Mouse (Mus musculus) embryo, embryonic 10.5 days (tissue): ENCODE results near the gene Onecut3.

ENCODE experiments used
- DNase-seq: peaks from one replicate; pipeline ENCODE4 v3.0.0-alpha.2; 2015; ENCODE audit warnings: low spot score

Onecut3 gene

DNA sequence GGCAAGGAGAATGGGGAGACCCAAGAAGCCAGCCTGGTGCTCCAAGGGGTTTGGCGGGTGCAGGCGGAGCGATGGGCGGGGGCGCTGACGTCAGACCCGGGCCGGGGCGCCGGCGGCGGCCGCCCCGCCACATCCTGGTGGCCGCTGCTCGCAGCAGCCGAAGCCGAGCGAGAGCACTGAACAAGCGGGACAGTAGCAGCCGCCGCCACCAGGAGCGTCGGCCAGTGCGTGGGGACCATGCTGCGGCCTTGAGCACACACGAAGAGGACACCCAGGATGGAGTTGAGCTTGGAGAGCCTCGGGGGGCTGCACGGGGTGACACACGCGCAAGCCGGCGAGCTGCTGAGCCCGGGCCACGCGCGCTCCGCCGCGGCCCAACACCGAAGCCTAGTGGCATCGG is at the start of gene Onecut3:
Gene Onecut3 (plus strand): TSS at position 104 of the 400 bp plus-strand sequence.
- DNase-seq, result peak; percentile 58

DNA sequence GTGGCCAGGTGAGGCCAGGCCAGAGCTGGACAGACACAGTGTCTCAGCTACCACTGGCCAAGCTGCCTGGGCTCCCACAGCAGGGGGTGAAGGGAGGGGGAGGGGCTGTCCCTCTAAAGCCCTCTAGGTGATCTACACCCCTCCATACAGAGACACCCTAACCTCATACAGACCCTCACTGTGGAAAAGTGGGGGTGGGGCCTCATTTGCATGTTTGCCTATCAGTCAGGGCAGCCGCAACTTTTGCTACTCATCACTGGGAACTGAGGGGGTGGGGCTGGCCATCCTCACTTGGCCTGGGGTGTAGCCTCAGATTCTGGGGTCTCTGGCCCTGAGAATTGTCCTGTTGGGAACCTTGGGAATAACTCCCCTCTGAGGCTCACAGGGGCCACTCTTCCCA is 49.6 kb upstream of the Onecut3 start:
- no peak for DNase-seq

DNA sequence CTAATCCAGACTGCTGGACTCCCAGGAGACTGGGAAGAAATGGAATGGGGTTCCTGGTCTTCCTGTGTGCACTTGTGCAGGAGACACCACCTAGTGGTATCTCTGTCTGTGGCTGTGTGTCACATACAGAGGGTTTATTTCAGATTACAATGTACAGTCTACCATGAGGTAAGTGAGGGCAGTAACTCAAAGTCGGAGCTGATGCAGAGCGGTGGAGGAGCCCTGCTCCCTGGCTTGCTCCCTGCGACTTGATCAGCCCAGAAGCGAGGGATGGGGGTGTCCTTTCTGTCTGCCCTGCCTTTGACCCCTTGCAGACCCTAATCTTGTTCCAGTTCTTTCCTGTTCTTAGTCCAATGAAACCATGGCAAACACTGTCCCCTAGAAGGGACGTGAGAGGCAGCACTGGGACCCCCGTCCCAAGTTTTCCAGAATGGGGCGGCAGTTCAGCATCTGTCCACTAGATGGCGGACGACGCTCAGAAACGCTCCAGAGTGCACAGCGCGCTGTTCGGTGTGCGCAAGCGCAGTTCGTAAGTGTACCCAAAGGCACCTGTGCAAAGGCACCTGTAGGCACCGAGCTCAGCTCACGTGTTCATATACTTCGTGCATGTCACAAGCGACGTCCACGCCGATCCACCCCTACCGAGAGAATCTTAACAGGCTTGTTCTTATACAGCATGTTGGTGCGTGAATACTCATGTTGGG is 48.6 kb upstream of the Onecut3 start:
- DNase-seq, result peak; percentile 91

DNA sequence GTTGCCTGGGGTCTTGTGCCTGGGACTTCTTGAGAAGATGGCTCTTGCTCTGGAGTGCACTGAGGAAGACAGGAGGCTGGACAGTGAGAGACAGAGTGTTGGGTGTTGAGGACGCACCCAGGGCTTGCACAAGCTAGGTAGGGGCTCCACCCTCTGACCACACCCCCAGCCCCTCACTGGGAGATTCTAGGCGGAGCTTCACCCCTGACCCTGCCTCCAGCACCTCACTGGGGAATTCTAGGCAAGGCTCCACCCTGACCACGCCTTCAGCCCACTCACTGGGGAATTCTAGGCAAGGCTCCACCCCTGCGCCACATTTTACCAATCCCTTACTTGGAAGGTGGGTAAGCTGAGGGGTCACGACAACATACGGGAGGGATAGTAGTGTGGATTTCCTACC is 44.0 kb upstream of the Onecut3 start:
- DNase-seq, result peak; percentile 41

DNA sequence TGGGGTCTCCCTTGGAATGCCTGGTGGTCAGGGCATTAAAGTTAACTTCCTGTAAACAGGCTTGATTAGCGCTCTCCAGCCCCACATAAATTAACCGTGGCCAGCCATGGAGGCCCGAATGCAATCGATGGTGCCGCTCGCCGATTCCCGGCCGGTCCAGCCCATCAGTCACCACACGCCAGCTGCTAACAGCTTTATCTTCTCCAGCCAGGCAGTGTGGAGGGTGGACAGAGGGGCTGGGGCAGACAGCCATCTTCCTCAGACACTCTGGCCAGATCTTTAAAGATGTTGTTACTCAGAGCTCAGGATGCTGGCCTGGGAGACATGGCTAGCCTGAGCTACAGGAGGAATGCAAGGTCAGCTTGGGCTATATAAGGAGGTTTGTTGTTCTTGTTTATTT is 41.0 kb upstream of the Onecut3 start:
- no peak for DNase-seq

DNA sequence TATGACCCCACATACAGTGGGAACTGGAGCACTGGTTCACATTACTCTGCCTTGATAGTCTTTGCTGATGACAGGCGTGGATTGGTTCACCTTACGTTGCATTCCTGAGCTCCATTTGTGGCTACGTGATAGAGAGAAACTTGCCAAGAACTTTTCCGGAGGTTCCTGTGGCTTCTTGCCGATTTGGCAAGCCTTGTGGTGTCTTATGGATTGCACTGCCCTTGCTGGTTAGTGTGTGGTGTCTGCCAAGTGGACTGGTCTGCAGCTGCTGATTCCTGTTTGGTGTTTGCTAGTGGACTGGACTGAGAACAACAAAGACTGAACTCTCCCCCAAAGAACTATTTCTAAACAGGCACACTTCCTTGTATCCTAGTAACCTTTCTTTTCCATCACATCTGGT is 39.9 kb upstream of the Onecut3 start:
- no peak for DNase-seq

DNA sequence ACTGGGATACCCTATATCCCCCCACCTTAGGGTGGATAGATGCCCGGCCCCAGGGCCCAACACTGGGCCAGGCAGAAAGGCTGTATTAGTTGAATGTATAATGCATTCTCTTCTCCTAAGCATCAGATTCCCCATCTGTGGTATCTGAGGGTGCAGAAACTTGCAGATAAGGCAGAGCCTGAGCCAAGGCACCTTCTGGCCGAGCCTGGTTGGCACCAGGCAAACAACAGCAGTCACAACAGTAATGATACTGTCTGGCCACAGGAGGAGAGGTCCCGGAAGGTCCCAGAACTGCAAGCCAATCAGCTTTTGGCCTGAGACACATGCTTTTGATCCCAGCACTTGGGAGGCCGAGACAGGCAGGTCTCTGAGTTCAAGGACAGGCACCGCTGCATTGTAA is 38.9 kb upstream of the Onecut3 start:
- DNase-seq, result no peak

DNA sequence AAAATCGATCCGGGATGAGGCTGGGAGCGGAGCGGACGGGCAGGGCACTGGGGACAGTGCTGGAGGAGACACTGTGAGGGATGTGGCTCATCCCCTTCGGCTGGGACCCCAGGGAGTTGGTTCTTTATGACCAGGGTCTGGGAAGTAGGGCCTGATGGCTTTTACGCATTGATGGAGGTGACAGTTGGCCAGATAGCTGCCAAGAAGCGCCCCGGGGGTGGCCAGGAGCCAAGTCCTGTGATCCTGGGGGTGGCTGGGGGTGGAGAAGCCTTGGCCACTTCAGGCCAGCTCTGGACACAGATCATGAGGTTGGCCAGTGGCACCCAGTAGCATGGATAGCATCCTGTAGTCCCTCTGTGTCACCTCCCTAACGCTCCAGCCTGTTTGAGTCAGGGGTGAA is 35.4 kb upstream of the Onecut3 start:
- DNase-seq, result no peak

DNA sequence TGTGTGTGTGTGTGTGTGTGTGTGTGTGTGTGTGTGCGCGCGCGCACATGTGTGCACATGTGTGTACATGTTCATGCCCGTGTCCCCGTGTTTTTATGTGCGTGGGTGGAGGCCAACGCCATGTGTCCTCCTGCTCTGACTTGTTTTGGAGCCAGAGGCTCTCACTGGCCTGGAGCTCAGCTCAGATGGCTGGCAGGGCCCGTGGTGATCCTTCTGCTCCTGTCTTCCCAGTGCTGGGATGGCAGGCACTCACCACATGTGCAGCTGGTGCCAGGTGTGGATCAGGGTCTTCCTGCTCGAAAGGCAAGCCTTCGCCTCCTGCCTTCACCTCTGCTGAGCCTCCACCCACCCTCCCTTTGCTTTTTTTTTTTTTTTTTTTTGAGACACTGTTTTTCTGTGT is 35.0 kb upstream of the Onecut3 start:
- no peak for DNase-seq

DNA sequence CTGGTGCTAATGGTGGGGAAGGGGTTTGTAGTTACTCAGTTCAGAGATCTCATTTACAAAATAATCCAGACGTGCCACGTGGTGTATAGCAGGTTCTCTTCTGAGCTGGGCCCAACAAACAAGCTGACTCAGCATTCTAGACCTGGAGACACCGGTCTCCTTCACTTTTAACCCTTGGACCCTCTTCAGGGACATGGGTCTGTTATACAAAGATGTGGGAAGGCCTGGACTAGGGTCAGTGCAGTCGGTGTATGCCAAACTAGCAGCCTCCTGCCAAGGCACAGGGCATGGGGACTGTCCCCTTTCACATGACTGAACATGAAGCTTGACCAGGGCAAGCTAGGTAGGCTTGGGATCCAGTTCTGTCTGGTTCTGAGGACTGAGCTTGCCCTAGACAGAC is 34.3 kb upstream of the Onecut3 start:
- no peak for DNase-seq

DNA sequence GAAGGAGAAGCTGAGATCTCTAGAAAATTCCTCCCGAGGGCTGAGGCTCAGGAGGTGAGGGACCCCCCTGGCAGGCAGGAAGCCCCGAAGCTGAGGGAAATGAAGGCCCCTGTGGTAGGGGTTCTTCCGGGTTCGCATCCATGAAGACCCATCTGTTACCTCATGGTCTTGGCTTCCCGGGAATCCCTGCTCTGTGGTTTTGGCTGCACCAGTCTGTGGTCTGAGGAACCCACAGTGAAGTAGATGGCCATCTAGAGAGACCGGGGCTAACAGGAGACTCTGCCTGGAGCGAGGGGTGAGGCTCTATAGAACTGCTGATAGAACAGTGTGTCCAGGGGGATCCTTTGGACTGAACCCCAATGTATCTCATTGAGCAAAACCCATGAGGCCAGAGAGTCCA is 33.3 kb upstream of the Onecut3 start:
- no peak for DNase-seq

DNA sequence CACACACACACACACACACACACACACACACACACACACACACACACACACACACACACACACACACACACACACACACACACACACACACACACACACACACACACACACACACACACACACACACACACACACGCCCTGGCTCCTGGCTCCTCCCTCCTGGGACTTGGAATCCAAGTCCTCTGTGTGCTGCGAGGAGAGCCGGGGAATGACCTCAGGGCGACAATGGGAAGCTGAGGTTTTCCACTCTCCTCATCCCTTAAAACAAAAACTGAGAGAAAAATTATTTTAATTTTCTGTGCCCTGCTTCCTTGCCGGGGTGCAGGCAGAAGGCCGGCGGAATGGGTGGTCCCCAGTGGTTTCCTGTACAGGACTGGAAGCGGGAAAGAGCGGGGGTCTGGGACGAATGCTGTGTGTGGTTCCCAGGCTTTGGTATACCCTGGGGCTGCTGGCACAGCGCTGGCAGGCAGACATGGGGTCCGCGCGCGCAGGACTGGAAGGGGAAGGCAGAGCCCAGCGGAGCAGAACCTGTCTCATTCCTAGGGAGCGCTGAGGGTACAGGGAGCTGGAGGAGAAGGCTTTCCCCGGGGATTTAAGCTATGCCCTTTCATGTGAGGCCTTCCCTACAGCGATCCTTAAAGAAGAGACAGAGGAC is 30.1 kb upstream of the Onecut3 start:
- DNase-seq, result peak; percentile 33

DNA sequence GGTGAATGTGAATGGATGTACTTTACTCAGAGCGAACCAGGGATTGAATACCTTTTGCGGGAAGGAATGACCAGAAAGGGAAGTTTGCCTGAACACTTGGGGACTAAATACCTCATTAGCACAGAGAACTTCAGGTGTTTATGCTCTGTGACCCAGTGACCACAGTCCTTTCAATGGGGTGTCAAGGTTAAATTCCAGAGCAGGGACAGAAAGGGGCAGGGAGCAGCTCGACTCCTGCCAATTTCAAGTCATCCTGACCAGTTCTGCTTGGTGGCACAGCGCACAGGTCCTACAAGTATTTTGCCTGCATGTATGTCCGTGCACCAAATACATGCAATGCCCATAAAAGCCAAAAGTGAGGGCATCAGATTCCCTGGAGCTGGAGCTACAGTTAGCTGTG is 29.6 kb upstream of the Onecut3 start:
- DNase-seq, result no peak

DNA sequence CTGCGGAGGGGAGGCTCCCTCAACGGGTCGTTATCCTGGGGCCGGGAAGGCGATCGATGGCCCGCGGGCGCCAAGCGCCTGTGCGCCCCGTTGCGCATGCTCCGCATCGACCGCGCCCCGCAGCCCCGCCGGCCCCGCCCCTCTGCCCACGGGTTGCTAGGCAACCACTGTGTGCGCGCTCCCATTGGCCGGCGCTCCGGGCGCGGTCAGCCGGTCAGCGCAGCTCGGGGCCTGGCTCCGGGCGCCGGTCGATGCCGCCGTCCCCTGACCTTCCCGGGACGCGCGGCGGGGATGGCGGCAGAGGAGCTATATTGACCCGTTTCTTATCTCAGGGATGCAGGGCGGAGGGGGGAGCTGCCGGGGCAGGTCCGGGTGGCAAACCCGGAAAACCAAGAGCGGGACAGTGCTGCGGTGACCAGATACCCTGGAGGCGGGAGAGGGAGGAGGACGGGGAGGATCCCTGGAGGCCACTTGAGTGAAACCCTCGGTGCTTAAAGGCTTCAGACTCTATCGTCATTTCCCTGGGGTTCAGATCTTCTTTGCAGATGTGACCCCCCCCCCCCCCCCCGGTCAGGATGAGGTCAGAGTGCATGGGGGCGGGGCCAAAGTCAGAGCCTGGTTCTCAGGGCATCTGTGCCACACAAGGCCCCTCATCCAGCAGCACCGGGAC is 19.2 kb upstream of the Onecut3 start:
- DNase-seq, result peak; percentile 92

DNA sequence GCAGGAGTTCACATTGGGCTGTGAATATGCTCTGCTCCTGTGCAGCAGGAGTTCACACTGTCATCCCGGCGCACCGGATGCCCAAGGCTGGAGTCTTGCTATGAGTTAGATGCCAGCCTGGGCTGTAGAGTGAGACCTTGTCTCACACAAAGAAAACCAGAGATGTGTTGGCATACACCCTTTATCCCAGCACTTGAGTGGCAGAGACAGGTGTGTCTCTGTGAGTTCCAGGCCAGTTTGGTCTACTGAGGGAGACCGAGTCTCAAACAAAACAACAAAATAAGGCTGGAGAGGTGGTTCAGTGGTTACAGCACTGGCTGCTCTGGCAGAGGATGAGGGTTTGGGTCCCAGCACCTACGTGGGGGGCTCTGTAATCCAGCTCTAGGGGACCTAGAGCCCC is 16.1 kb upstream of the Onecut3 start:
- no peak for DNase-seq

DNA sequence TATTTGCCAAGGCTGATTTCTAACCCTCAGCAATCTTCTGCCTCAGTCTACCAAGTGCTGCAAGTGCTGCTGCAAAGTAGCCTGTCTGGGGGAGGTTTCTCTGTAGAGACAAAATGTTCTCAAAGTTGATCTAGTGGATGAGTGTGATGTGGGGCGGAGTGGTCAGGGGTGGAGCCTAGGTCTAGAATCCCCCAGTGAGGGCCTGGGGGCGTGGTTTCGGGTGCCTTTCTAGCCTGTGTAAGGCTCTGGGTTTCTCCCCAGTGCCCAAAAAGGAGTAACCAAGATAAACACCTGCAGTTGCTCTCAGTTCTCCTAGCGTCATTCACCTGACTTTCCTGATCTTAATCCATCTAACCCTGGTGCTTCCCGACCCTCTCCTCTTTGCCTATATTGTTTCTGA is 13.6 kb upstream of the Onecut3 start:
- no peak for DNase-seq

DNA sequence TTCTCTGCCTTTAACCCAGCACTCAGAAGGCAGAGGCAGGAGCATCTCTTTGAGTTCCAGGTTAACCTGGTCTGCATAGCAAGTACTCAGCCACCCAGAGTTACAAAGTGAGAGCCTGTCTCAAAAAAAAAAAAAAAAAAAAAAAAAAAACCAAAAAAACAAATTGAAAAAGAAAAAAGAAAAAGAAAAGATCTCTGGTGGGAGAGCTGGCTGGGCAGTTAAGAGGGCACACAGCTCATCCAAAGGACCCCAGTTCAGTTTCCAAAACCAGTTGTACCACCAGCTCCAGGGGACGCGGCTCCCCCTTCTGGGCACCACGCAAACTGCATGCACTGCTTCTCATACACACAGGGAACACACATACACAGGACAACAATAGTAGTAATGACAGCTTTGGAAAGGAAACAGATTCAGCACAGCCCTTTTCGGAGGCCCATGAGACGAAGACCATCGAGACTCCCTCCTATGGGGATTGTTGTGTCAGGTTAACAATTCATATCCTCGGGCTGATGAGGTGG is 7.7 kb upstream of the Onecut3 start:
- no peak for DNase-seq

DNA sequence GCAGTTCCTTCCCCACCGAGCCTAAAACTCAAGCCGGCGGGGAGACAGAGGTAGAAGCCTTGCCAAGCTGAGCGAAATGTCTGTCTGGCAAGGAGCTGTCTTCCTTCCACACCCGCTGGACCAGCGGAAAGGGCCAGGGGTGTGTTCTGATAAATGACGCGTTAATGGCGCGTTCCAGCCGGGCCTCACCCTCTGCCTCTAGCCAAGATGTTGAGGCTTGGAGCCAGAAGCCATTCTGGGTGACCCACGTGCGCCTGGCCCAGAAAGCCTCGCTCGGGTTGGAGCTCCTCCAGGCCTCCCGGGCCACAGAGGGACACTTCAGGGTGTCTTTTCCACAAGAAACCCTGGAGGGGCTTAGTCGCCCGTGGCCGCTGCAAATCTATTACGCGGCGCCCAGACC is 4.6 kb upstream of the Onecut3 start:
- no peak for DNase-seq

DNA sequence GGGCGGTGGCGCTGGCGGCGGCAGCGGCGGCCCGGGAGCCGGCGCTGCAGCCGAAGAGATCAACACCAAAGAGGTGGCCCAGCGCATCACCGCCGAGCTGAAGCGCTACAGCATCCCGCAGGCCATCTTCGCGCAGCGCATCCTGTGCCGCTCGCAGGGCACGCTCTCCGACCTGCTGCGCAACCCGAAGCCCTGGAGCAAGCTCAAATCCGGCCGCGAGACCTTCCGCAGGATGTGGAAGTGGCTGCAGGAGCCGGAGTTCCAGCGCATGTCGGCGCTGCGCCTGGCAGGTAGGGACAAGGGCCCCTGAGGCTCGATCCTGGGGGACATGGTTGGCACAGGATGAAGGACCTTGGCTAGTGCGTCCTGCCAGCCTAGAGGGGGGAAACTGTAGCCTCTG is 1.3 kb downstream of the Onecut3 start:
- no peak for DNase-seq

DNA sequence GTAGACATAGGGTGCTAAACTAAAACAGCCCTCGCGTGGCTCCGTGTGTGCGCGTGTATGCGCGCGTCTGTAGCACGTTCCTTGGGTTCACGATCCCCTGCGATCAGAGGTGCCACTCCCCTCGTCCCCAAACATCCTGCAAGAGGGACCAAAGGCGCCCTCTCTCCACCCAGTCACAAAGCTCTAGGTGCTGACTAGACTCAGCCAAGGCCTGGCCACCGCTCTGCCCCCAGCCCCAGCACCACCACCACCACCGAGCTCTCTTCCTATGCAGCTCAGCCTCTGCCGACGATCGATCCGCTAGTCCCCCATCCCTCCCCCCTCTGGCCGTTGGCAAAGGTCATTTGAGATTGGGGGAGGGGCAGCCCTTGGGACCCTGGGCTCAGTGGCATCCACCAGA is 1.8 kb downstream of the Onecut3 start:
- no peak for DNase-seq

DNA sequence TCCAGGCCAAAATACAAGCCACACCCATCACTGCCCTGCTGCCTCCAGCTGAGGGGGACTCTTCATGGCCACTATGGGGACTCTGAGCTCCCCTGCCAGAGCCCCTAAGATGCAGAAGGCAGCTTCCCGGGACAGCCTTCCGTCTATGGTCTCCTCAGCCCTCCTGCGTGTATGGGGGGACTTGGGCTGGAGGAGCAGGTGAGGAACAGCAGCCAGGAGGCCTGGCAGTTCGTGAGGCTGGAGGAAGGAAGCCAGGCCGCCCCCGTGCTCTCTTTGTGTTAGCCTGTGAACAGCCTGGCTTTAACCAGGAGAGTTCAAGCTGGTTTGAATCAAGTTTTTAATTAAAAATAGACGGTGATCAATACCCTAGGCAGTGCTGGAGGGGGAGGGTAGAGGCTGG is 7.7 kb downstream of the Onecut3 start:
- DNase-seq, result no peak

DNA sequence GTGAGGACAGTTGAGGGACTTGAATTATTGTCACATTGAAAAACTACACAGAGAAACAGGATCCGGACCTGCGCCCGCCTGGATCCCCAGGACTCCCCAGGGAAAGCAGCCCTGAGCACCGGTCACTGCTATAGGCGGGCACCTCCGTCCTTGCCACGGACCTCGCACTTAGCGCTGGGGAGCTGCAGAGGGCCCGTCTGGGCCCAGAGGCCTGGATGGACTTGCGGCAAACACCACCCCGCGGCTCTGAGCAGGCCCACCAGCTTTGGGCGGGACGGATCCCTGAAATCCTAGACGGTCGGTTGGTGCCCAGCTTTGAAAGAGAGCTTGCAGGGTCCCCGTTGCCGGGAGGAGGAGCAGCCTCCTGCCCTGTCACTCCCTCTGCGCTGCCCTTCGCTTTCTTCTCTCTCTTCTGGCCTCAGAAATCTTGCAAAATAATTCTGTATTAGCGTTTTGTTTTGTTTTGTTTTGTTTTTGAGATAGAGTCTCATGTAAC is 8.2 kb downstream of the Onecut3 start:
- DNase-seq, result no peak

DNA sequence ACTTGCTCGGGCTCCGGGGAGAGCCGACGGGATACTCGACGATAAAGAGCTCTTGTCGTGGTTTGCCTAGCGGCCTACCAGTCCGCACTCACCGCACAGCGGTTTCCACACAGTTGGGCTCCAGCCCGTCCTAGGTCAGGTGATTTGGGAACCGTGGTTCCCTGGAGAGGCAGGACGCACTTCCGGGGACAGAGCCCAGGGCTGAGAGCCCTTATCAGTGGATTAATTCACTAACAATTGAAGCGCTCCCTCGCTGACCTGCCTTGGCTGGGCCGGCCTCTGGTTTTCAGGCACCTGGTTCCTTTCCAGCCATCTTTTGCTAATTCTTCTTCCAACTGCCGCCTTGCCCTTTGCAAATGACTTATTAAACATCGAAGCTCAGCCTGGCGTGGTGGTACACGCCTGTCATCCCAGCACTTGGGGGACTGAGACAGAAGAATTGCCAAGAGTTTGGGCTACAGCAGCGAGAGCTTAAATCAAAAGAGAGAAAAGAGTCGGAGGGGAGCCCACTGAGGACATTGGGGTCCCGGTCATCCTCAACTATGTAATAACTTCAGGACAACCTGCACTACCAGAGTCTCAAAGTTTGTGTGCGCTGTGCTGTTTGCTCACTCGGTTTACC is 9.1 kb downstream of the Onecut3 start:
- no peak for DNase-seq
